Mouse (Mus musculus) WW6 (cell line): Measurements from ENCODE around the gene Csnk2b.
"Not testable (repeated sequence)": the region's sequence is repeated elsewhere in the genome, so short reads cannot be mapped to it uniquely, and the experiment has no call there.

Experiments used
- DNase-seq: peaks from one replicate; pipeline ENCODE4 v3.0.0-alpha.2; 2013; ENCODE audit warnings: low read depth, low spot score

Gene Csnk2b

DNA sequence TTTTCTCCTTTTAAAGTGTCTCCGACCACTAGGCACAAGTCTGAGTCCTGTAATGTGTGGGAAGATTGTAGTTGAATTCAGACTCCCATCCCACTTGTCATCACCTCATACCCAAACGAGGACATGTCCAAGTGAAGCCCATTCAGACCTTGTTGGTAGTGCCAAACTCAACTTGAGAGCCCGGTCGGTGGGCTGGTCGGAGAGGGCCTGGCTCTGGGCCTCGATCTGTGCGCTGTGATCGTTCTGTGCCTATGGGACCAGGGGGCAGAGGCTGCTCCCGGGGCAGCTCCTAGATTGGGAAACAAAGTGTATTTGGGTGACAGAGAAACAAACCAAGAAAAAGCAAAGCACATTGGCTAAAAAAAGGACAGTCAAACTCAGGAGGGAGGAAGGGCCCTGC lies 31.2 kb upstream of the Csnk2b start:
- DNase-seq: no peak

DNA sequence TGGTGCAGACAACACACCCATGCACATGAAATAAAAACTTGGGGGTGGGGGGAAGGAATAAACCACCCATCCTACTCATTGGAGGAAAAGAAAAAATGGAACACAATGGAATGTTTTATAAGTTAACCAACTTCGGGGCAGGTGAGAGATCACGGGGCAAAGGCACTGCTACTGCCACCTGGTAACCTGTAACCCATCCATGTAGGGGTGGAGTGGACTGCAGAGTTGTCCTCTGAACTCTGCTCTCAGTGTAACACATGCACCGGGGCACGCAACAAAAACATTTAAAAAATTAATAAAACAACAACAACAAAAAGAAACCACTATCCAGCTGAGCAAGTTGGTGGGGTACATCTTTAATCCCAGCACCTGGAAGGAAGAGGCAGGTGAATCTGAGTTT lies 30.3 kb upstream of the Csnk2b start:
- no peak for DNase-seq

DNA sequence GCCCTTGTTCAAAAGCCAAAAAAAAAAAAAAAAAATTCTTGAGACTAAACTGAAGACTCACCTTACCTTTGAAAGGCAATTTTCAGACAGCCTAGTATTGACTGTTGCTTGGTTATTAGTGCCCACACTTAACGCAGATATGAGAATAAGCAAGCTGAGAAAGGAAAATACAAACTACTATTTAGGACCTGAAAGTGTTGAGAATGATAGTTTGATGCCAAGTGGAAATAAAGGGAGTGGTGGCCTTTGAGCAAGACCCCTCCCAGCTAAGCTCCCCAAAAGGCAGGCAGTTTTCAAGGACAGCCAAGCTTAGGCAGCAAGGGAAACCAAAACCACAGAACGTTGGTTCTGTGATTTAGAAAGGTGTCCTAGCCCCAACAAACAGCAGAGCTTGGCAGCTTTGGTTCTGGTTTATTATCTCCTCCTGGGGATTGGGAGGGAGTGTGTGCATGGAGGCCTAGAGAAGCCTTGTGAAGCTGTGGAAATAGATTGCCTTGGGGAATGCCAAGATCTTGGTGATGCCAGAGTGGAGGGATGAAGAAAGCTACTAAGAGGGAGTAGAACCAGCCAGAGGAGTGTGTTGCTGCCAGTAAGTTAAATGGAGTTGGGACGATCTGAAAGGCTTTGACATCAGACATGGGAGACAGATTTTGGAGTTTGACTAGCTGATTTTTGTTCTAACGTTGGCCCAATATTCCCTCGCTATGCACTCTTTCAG lies 26.2 kb upstream of the Csnk2b start:
- no peak for DNase-seq

- no peak for DNase-seq
Observed at GRCm38 (mm10) chr17:35147348-35147747, 25.5 kb upstream of the Csnk2b start.

- no peak for DNase-seq
Observed at GRCm38 (mm10) chr17:35146139-35146538, 24.3 kb upstream of the Csnk2b start.

- no peak for DNase-seq
Observed at GRCm38 (mm10) chr17:35141971-35142370, 20.1 kb upstream of the Csnk2b start.

- no peak for DNase-seq
Observed at GRCm38 (mm10) chr17:35140490-35140996, 18.7 kb upstream of the Csnk2b start.

- DNase-seq: no peak
Observed at GRCm38 (mm10) chr17:35139269-35139668, 17.4 kb upstream of the Csnk2b start.

GRCm38 (mm10) chr17:35135591-35136320 lies 13.9 kb upstream of the Csnk2b start:
- no peak for DNase-seq

GRCm38 (mm10) chr17:35134801-35135590 lies 13.1 kb upstream of the Csnk2b start, which contains the start of gene Bag6:
Gene Bag6 (plus strand): TSS chr17:35135178.
- DNase-seq: peak; percentile 89

DNA sequence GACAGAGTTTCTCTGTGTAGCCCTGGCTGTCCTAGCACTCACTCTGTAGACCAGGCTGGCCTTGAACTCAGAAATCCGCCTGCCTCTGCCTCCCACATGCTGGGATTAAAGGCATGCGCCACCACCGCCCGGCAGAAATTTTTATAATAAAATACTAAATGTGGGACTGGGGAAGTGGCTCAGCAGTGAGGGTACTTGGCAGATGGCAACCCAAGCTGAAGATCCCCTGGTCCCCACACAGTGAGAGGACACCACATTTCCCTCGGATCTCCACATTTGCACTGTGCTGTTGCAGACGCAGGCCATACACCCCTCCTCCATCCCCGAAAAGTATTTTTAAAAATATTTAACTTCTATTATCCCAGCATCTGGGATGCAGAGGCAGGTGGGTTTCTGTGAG lies 11.7 kb upstream of the Csnk2b start:
- DNase-seq: no peak

GRCm38 (mm10) chr17:35132174-35132560 lies 10.3 kb upstream of the Csnk2b start:
- no peak for DNase-seq

GRCm38 (mm10) chr17:35131500-35132173 lies 9.8 kb upstream of the Csnk2b start, which contains the start of gene Apom:
Gene Apom (minus strand): TSS chr17:35132050.
- DNase-seq: no peak

GRCm38 (mm10) chr17:35131038-35131437 lies 9.2 kb upstream of the Csnk2b start:
- no peak for DNase-seq

DNA sequence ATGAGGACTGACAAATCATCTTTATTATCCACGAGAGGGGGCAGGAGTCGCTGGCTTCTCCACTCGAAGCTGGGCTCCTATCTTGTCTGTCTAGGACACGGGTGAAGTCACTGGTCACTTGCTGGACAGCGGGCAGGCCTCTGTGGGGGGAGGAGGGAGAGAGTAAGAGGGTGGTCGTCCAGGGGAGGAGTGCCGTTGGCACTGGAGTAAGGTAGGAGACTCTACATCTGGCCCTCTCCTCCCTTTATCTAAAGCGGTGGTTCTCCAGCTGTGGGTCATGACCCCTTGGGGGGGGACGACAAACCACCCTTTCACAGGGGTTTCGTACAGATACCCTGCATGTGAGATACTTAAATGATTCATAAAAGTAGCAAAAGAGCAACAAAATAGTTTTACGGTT lies 7.1 kb upstream of the Csnk2b start:
- DNase-seq: no peak

- no peak for DNase-seq
Observed at GRCm38 (mm10) chr17:35127017-35127416, 5.2 kb upstream of the Csnk2b start.

DNA sequence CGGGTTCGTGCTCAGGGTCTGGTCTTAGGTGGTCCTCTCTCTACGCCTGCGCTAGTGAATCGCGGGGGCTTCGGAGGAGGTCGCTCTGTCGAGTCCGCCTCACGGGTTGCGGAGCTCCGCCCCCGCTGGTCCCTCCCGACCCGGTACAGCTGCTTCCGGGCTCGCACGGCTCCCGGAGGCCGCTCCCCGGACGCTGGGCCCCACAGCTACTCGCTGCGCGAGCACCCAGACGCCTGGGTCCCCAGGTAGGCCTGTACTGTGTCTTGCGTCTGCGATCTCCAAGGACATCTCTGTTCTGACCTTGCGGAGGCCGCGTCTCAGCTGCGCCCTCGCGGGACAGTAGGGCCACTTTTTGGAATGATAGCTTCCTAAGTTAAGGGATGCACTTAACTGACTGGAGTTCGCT lies 4.4 kb upstream of the Csnk2b start, which contains the start of gene D17H6S53E:
Gene D17H6S53E, plus strand, starts transcription at position 168 of the 406 bp plus-strand sequence.
- no peak for DNase-seq

GRCm38 (mm10) chr17:35125578-35125977 lies 3.7 kb upstream of the Csnk2b start:
- no peak for DNase-seq

- DNase-seq: no peak
Observed at GRCm38 (mm10) chr17:35125081-35125480, 3.2 kb upstream of the Csnk2b start.

- DNase-seq: not testable (repeated sequence)
Observed at GRCm38 (mm10) chr17:35124261-35124896, 2.5 kb upstream of the Csnk2b start.

- DNase-seq: not testable (repeated sequence)
Observed at GRCm38 (mm10) chr17:35123287-35123686, 1.4 kb upstream of the Csnk2b start.
